Mouse (Mus musculus) Patski (cell line): ENCODE measurements around the gene Krtap6-2. TPM values are rescaled to one million over a fixed set of nuclear protein-coding genes. Genes with fewer than 3 reads are reported as not detected.

ENCODE experiments used
- ATAC-seq: fragments of 100-300 bp; one replicate; pipeline ENCODE4 v1.8.0; 2021
- CTCF ChIA-PET: fragments of 350-600 bp; sonication (Branson Sonifier 250); formaldehyde crosslinking; loops from one replicate; lab custom pipeline; 2022; ENCODE audit warnings: inconsistent platforms; lab: Charles Lee
- POLR2A ChIA-PET: fragments of 350-600 bp; sonication (Branson Sonifier 250); formaldehyde crosslinking; loops from one replicate; lab custom pipeline; 2022; ENCODE audit warnings: antibody characterized with exemption, inconsistent platforms; lab: Charles Lee
- DNase-seq: peaks from one replicate; pipeline ENCODE4 v3.0.0-alpha.2; 2011; ENCODE audit warnings: low read depth, low spot score
- H3K27me3 ChIP-seq: fragments of 371-371 bp; one replicate; pipeline ENCODE4 v1.5.1; 2021
- CTCF ChIP-seq: fragments of 100-300 bp; IDR thresholded peaks from one replicate; pipeline ENCODE4 v1.5.1; 2021
- in situ Hi-C: fragments of 300-500 bp; cut with MboI; formaldehyde crosslinking; loops from 3 replicates; pipeline ENCODE4 v1.11.1; 2018; ENCODE audit warnings: low pct_unique_long_range_greater_than_20kb, mixed read lengths
- polyA plus RNA-seq: library from polyadenylated mRNA; unstranded; gene quantifications from one replicate; pipeline ENCODE4 v1.2.3, GENCODE M21; 2021

Gene Krtap6-2
- not detected for polyA plus RNA-seq

GRCm38 (mm10) chr16:89420011-89420410 is at the start of gene Krtap6-2:
TSS of gene Krtap6-2 (minus strand) at chr16:89420111.
- CTCF ChIA-PET, result no interaction called here
- in situ Hi-C loops, result no loop called here
- POLR2A ChIA-PET, result no interaction called here
- ATAC-seq (no peak), DNase-seq (no peak)
- TF ChIP-seq CTCF, result no peak
- H3K27me3 ChIP-seq, result no peaks in the 10 kb centered on the region

DNA sequence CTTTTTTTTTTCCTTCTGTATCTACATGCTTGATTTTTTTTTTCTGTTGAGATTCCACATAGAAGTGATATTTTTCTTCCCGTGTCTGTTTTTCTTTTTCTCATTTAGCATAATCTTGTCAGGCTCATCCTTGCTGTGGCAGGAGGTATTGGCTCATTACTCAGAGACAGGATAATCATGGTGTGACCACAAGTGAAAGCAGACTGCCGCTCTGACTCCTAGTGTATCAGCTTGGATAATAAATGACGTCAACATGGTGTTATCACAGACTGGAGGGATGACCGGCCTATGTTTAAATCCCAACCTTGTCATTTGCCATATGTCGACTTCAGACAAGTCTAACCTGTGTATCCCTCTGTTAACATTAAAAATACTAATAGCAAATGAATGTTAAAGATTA is 41.3 kb upstream of the Krtap6-2 start:
- no peak for TF ChIP-seq CTCF
- POLR2A ChIA-PET, result no interaction called here
- in situ Hi-C loops, result no loop called here
- H3K27me3 ChIP-seq, result no peaks in the 10 kb centered on the region
- ATAC-seq (no peak), DNase-seq (no peak)
- CTCF ChIA-PET, result no interaction called here

- CTCF ChIA-PET, result no interaction called here
- H3K27me3 ChIP-seq, result no peaks in the 10 kb centered on the region
- ATAC-seq, result no peak
- POLR2A ChIA-PET, result no interaction called here
- TF ChIP-seq CTCF, result no peak
- in situ Hi-C loops, result no loop called here
- no peak for DNase-seq
These were observed 9.7 kb upstream of the Krtap6-2 start for GRCm38 (mm10) chr16:89429586-89429985.

- CTCF ChIA-PET, result no interaction called here
- H3K27me3 ChIP-seq, result no peaks in the 10 kb centered on the region
- in situ Hi-C loops, result no loop called here
- no peak for TF ChIP-seq CTCF
- POLR2A ChIA-PET, result no interaction called here
- no peak for ATAC-seq
- DNase-seq, result no peak
These were observed 5.4 kb upstream of the Krtap6-2 start for GRCm38 (mm10) chr16:89425310-89425709.

- ChIA-PET CTCF (no interaction called here), POLR2A (no interaction called here)
- no peak for DNase-seq
- in situ Hi-C loops, result no loop called here
- ATAC-seq, result no peak
- no peaks in the 10 kb centered on the region for H3K27me3 ChIP-seq
- no peak for TF ChIP-seq CTCF
These were observed 3.6 kb downstream of the Krtap6-2 start for GRCm38 (mm10) chr16:89416311-89416710.

- no peaks in the 10 kb centered on the region for H3K27me3 ChIP-seq
- ATAC-seq (no peak), DNase-seq (no peak)
- ChIA-PET CTCF (no interaction called here), POLR2A (no interaction called here)
- TF ChIP-seq CTCF, result no peak
- in situ Hi-C loops, result no loop called here
These were observed 9.4 kb downstream of the Krtap6-2 start for GRCm38 (mm10) chr16:89410345-89411068.

- in situ Hi-C loops, result no loop called here
These were observed 16.1 kb downstream of the Krtap6-2 start, which contains the start of gene Krtap21-1 for GRCm38 (mm10) chr16:89403768-89404167. TSS of gene Krtap21-1 (minus strand) at chr16:89403868.

GRCm38 (mm10) chr16:89372734-89373461 is 47.0 kb downstream of the Krtap6-2 start:
- in situ Hi-C loops, result no loop called here
- H3K27me3 ChIP-seq, result no peaks in the 10 kb centered on the region
- ChIA-PET CTCF (no interaction called here), POLR2A (no interaction called here)
- DNase-seq, result no peak
- TF ChIP-seq CTCF, result no peak
- no peak for ATAC-seq

More at GRCm38 (mm10) chr16:89403768-89404167, 16.1 kb downstream of the Krtap6-2 start, which contains the start of gene Krtap21-1:
- no peak for DNase-seq
- no peak for TF ChIP-seq CTCF
- ChIA-PET CTCF (no interaction called here), POLR2A (no interaction called here)
- no peaks in the 10 kb centered on the region for H3K27me3 ChIP-seq
- ATAC-seq, result no peak

Other genes with a start within 250 kb of the Krtap6-2 start
- not detected for gene 1110057P08Rik, start 245.4 kb downstream of the Krtap6-2 start, polyA plus RNA-seq
- gene Krtap20-2, start 214.2 kb downstream of the Krtap6-2 start, polyA plus RNA-seq, result not detected
- gene Krtap21-1, start 16.2 kb downstream of the Krtap6-2 start, polyA plus RNA-seq, result not detected
- gene Krtap8-1, start 67.8 kb upstream of the Krtap6-2 start, polyA plus RNA-seq, result not detected
- gene Krtap7-1, start 88.2 kb upstream of the Krtap6-2 start, polyA plus RNA-seq, result not detected
- gene Krtap11-1, start 151.1 kb upstream of the Krtap6-2 start, polyA plus RNA-seq, result not detected